Mouse (Mus musculus): Measurements from ENCODE around the gene Alkbh6. TPM values are rescaled to one million over a fixed set of nuclear protein-coding genes. Genes with fewer than 3 reads are reported as not detected.
A peak's percentile ranks its signal among the peaks of the same experiment; 100 is the strongest.

Alkbh6 gene
- total RNA-seq, 2 experiments from 2014 or later = 18.3 to 18.4 TPM

DNA sequence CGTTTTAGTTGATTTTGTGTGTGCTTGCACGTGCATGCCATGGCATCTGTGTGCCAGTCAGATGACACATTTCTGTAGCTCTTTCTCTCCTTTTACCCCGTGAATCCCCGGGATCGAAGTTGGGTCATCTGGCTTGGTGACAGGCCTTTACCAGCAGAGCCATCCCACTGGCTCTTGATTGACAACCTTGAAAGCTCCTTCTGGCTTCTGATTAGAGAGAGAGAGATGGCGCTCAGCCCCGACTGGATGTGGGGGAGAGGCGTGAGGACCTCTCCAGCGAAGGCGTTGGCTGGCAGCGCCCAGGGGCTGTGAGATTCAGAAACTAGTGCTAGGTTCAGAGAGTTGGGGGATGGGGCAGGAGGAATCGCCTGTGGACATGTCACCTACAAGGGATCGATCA lies 14.7 kb upstream of the Alkbh6 start:
- DNase-seq = no peak
- intact Hi-C loops (cut with DNase I) = no loop called here

DNA sequence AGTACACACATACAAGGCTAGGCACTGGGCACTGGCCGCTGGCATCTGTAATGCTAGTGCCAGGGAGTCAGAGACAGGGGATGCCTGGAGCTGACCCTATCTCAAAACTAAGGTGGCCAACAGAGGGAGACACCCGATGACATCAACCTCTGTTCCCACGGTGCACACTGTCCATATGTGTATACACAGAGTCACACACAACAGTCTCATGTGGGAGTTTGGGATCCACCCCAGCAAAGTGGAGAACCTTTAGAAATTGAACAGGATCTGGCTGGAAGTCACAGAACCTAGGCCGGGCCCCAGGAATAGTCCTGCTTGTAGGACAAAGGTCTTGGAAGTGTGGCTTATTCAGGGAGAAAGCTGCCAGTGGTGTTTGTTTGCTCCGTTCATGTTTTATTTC lies 14.2 kb upstream of the Alkbh6 start:
- no peak for DNase-seq
- intact Hi-C loops (cut with DNase I) = no loop called here

DNA sequence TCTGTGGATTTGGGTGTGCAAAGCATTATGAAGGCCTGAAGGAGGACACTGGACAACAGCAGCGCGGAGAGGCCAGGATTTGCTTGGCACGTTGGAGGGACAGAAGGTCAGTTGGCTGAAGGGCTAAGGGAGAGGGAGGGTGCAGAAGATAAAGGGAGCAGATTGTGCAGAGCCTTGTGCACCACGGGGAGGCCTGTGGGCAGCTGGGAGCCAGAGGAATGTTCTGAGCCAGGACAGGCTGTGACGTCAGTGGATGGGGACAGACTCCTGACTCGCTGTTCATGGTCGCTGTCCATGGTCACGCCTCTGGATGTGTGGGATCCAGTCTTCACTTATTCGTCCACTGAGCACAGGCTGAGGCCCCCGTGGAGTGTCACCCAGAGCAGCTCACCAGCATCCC lies 13.4 kb upstream of the Alkbh6 start:
- DNase-seq = no peak
- intact Hi-C loops (cut with DNase I) = no loop called here

DNA sequence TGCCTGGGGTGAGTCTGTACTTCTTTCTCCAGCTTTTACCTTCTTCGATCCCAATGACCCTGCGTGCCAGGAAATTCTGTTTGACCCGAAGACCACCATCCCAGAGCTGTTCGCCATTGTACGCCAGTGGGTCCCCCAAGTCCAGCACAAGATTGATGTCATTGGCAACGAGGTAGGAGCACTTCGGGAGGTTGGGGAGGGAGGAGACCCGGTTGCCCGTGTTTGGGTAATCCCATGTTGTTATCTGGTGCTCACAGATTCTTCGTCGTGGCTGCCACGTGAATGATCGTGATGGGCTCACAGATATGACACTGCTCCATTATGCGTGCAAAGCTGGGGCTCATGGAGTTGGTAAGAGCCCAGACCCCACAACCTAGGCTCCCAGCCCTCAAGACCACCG lies 11.7 kb upstream of the Alkbh6 start:
- no peak for DNase-seq
- intact Hi-C loops (cut with DNase I) = no loop called here

DNA sequence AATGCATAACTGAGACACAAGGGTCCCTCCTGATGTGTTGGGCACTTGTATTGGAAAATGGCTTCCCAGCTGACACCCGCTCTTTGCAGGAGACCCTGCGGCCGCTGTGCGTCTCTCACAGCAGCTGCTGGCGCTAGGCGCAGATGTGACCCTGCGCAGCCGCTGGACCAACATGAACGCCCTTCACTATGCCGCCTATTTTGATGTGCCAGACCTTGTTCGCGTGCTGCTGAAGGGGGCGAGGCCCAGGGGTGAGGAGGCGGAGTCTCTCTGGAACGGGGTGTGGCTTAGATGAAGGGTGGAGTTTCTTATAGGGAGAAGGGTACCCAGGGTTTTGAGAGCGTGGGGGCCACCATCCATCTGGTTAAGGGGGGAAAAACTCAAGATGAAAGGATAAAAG lies 11.3 kb upstream of the Alkbh6 start:
- DNase-seq = no peak
- intact Hi-C loops (cut with DNase I) = no loop called here

DNA sequence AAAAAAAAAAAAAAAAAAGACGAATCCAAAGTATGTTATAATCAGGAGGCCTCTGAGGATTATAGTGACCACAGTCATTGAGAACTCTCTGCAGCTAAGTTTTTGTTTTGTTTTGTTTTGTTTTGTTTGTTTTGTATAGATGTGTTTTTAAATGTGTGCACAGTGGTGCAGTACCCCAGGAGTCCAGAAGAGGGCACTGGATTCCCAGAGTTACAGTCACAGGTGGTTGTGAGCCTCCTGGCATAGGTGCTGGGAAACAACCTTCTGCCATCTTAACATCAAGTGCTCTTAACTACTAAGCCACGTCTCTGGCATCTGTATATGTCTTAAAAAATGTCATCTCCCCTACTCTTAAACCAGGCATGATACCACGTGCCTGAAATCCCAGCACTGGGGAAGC lies 7.6 kb upstream of the Alkbh6 start:
- intact Hi-C loops (cut with DNase I) = no loop called here

DNA sequence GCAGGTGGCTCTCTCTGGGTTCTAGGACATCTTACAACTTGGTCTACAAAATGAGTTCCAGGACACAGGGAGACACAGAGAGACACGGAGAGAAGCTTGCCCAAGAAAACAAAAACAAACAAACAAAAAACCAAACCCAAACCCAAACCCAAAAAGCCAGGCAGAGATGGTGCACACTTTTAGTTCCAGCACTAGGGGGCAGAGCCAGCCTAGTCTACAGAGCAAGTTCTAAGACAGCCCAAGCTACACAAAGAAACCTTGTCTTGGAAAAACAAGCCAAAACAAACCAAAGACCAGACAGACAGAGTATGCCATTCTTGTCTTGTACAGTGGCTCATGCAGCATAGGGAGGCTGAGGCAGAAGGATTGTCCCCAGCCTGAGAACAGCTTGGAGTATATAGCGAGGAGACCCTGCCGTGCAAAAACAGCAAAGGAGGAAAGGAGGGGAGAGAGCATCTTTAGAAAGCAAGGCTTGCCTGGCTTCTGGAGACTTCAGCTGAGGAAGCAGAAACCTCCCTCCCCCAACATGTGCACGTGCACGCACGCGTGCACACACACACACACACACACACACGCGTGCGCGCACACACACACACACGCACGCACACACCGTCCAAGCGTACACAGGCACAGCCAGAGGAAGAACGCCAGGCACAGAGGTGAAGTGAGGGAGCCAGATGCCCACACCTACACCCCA lies 2.3 kb upstream of the Alkbh6 start:
- intact Hi-C loops (cut with DNase I) = no loop called here
- no peak for DNase-seq

More for the DNA sequence above, 7.6 kb upstream of the Alkbh6 start:
- DNase-seq = no peak

DNA sequence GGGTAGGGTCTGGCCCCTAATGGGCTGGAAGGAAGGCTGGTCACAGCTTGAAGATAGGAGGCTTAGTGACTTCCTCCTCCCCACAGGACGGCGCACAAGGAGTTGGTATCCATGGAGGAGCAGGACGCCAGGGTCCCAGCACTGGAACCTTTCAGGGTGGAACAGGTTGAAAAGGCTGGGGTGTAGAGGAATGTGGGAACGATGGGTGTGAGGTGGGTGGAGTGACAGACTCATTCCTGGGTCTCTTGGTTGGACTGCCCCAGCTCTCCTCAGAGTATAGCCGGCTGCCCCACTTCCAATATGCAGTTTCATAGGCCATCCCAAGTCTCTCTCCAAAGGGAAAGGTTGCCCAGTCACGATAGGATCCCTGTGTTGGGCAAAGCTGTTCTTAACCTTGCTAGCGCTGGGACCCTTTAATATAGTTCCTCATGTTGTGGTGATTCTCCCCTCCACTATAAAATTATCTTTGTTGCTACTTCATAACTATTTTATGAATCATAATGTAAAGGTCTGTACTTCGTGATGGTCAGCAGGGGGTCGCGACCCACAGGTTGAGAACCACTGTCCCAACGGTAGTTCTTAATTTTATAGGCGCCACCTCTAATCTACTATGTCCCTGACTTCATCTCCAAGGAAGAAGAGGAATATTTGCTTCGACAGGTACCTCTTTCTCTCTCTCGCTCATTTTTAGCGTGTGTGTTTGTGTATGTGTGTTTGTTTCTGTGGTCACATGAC lies 1.0 kb downstream of the Alkbh6 start:
- no peak for DNase-seq
- intact Hi-C loops (cut with DNase I) = no loop called here

DNA sequence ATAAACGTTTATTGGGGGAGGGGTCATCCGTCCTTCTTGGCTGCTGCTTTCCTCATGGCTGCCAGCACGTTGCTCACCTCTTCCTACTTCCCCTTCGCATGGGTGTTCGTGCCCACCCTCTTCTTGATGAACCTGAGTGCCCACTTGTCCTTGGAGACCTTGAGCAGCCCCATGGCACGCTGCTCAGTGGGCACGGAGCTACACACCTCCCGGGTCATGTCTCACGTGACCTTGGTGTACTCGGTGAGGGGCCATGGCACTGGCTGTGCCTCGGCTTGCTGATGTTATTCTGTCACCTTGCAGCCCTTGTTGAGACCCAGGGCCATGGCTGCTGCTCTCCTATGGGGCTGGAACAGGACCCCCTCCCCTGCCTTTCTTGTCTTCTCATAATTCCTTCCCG lies 1.6 kb downstream of the Alkbh6 start:
- intact Hi-C loops (cut with DNase I) = no loop called here
- DNase-seq = no peak

DNA sequence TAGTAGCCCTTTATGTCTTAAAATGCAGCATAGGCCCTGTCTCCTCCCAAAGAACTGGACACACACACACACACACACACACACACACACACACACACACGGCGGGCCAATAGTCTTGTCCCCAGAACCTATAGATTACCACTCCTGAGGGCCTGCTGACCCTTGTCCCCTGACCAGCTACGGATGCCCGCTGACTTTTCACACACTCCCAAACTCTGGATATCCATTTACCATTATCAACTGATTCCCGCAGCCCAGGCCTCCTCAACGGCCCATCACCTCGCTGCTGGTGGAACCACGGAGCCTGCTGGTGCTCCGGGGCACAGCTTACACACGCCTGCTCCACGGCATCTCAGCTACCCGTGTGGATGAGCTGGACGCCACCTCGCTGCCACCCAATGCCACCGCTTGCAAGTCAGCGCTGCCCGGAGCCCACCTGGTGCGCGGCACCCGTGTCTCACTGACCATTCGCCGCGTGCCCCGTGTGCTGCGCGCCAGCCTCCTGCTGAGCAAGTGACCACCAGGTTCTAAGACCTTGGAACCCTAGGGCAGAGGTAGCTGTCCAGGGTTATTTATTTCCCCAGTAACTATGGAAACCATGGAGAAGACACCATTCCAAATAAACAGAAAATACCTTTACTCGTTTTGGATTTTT lies 5.3 kb downstream of the Alkbh6 start:
- intact Hi-C loops (cut with DNase I) = no loop called here
- DNase-seq = no peak

DNA sequence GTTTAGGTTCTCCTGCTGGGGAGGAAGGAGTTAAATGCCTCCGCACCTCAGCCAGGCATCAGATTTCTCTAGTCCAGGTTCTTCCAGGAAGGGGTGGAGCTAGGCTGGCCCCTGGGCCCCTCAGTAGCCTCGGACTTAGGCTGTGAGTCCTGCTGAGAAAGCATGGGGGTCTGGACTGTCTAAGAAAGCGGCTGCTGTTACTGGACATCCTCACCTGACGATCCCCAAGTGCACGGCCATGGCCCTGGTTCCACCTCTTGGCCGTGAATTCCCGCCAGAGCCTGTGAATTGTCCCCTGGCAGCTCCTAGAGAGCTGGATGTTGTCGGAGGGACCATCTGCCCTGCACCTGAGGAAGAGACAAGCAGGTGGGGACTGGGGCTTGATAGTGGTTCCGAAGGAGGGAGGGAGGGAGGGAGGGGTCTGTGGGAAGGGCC lies 6.2 kb downstream of the Alkbh6 start, which contains the start of gene Syne4:
Syne4 (plus strand) TSS at position 87 of the 435 bp plus-strand sequence.
- intact Hi-C loops (cut with DNase I) = no loop called here
- DNase-seq = no peak

DNA sequence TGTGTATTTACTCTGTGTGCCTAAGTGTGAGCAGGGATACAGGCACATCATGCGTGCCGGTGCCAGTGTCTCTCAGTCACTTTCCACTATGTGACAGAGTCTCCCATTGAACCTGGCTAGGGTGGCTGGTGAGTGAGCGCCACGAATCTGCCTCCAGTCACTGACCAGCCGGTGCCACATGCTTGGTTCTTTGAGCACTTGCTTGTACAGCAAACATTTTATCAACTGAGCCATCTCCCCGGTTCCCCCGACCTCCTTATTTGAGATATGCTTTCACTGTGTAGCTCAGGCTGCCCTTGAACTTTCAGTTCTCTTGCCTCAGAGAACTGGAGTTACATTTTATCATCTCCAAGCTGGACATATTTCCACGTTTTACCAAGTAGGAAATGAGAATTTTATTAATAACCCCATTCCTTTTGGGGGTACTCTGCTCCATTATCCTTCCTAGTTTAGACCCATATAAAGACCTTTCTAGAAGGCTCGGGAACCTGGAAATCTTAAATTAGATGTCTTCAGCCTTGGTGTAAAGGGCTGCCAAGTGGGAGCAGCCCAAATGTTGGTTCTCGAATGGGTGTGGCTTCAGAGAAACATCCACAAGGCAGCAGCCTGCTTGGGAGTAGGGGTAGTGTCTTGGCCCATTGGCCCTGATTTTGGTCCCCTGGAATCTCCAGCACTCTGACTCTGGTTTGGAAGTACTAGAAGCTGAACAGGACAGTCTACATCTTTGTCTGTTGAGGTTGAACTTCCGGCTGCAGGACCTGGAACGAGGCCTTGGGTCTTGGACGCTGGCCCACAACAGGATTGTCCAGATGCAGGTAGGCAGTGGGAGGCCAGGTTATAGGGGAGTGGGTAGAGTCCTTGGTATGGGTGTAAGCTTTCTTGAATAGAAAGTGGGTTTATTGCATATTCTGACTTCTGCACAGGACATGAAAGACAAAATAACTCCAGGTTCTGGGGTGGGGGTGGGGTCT lies 7.3 kb downstream of the Alkbh6 start:
- no peak for DNase-seq
- intact Hi-C loops (cut with DNase I) = no loop called here

DNA sequence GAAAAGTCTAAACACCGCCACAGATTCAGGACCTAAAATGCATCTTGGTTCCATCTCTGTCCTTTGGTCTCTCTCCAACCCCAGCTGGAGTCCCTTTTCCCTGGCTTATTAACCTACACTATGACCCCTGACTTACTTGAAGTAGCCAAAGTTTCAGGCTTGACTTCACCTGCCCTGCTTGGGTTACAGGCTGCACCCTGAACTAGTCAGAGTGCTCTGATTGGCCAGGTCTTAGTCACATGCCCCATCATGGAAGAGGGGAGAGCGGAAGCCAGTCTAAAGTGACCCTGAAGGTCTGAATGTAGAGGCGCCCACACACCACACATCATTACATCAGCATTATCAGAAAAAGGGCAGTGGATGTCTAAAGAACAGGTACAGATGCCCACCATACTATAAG lies 9.6 kb downstream of the Alkbh6 start:
- intact Hi-C loops (cut with DNase I) = no loop called here
- DNase-seq = no peak

DNA sequence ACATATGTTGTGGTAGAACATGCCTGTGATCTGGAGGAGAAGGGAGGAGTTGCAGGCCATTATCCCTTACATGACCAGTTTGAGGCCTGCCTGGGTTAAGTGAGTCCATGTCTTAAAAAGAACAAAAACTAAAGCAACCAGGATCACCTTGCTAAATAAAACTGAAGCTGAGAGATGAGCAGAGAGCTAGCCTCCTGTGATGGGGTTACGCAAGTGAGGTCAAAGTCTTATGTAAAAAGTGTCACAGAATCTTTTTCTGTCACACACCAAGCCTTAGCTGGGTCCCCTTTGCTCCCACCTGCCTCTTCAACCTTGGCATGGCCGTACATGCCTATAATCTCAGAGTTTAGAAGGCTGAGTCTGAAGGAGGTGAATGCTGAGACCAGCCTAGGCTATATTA lies 12.4 kb downstream of the Alkbh6 start:
- intact Hi-C loops (cut with DNase I) = no loop called here
- DNase-seq = no peak

DNA sequence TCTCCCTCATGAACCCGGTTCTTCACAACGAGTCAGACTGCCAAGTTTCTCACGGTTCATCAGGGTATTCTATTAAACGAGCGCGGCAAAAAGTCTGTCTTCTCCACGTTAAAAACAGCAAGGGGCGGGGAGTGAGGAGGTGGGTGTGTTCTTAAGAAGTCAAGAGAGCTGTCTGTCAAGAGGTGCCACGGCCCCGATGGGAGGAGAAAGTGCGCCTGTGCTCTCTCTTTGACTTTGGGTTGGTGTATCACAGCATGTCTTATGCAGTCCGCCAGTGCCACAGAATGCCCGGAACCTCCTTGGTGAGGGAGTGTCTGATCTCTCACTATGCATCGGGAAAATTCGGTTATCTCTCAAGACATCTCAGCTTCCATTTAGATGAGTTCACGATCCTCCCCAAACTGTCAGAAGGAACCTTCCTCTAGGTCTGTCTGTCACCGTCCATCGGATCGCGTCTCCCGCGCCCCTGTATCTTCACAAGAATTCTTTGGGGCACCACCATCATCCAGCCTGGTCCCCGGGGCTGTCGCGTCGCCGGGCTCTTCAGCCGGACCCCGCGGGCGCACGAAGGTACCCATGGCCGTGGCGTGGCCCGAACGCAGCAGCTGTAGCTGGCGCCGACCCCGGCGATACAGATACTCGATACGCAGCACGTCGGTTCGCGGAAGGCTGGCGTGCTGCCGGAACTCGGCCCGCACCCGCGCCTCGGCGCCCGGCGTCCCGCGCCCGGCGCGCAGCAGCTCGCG lies 13.2 kb downstream of the Alkbh6 start, which contains the start of gene E130208F15Rik:
E130208F15Rik (plus strand) TSS at position 202 of the 746 bp plus-strand sequence.
- intact Hi-C loops (cut with DNase I) = no loop called here
- peak; percentile 49 to 58 for DNase-seq

DNA sequence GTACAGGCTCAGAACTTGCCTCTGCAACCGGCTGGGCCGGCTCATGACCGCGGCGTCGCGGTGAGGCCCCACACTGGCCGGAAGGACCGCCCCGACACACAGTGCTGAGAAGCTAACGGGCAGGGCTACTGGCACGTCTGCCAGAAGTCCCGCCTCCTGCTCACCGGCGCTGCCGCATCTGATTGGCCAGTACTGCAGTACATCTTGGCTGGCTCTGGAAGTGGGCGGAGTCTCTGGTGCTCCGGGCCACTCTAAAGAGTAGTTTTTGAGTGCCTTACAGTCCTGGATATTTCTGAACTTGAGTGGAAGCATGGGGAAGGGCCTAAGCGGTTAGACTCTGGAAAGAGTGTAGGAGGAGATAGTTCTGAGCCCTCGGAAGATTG lies 13.8 kb downstream of the Alkbh6 start:
- intact Hi-C loops (cut with DNase I) = no loop called here
- peak; percentile 94 to 97 for DNase-seq

DNA sequence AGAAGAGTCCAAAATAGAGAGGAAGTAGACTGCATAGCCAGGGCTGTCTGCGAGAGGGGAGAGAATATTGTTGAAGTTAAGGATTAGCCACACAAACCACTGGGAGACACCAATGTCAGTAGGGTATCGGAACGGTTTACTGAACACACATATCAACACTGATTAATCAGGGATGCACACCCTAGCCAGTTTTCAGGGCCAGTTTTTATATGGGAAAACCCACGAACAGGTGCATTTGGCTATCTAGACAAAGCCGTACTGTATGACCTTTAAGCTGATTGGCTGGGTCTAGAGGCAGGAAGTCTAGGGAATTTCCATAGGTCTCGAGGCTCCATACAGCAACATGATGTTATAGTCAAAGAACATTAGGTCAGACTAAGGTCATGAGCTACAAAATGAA lies 14.3 kb downstream of the Alkbh6 start:
- intact Hi-C loops (cut with DNase I) = no loop called here
- no peak for DNase-seq

DNA sequence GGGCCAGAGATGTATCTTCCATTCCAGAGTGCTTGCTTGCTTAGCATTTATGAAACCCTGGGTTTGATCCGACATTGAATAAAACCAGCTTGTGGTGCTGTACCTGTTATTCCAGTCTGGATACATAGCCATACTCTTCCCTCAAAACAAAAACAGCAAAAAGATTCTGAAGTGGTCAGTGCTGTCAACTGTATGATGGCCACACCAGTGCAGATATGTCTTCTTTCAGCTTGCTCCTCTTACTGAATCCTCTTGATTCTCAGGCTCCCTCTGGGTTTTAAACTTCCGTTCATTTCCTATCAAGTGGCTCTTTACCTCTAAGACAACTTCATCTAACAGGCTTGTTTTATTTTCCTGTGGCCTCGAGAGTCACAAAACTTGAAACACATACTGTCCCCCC lies 15.3 kb downstream of the Alkbh6 start, which contains the start of gene Sdhaf1:
Sdhaf1 (minus strand) TSS at position 101 of the 400 bp plus-strand sequence.
- DNase-seq = no peak
- intact Hi-C loops (cut with DNase I) = no loop called here

DNA sequence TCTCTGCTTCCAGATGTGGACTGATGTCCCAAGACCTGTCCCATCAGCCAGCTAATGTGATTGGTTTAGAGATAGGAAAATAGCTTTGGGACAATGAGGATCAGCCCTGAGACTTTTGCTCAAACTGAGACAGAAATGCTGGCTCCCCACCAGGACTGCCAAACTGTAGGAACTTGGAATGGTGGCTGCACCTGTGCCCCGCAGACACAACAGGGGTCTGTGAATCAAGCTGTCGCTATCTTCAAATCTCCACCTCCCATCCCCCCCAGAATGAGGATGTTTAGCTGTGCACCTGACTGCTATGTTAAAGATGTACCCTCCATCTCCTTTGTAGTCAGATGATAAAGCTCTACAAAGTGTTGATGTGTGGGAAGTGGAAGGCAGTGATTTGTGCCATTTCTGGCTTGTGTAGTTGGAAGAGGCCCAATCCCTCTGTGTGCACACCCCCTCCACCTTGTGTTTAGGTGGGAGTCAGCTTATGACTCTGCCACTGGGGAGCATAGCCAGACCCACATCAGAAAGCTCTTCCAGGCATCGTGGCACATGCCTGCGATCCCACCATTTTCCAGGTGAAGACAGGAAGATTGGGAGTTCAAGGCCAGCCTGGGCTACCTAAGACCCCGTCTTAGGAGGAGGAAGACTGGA lies 15.9 kb downstream of the Alkbh6 start:
- intact Hi-C loops (cut with DNase I) = no loop called here

More for the DNA sequence above, 15.9 kb downstream of the Alkbh6 start:
- no peak for DNase-seq
